Mouse (Mus musculus) heart, embryonic 15.5 days (tissue): ENCODE data around the gene Dyrk3. TPM values are rescaled to one million over a fixed set of nuclear protein-coding genes. Genes with fewer than 3 reads are reported as not detected.

ENCODE experiments used
- ATAC-seq: fragments of 200-750 bp; cut with Nextera tagmentation; replicated peaks from 2 replicates; pipeline ENCODE4 v1.8.0; 2017; ENCODE audit warnings: low read depth, moderate TSS enrichment; ENCODE audit not compliant: insufficient number of reproducible peaks, insufficient read depth, low FRiP score
- H3K27ac ChIP-seq: fragments of 300-500 bp; sonication (generic); 2 replicates; pipeline ENCODE4 v1.5.1; 2015; ENCODE audit warnings: mild to moderate bottlenecking, inconsistent platforms
- H3K27me3 ChIP-seq: fragments of 300-500 bp; sonication (generic); 2 replicates; pipeline ENCODE4 v1.6.1; 2015; ENCODE audit warnings: inconsistent platforms
- H3K36me3 ChIP-seq: fragments of 300-500 bp; sonication (generic); 2 replicates; pipeline ENCODE4 v1.6.1; 2015; ENCODE audit warnings: mild to moderate bottlenecking, inconsistent platforms
- H3K4me1 ChIP-seq: fragments of 300-500 bp; sonication (generic); replicated peaks from 2 replicates; pipeline ENCODE4 v1.6.1; 2015; ENCODE audit warnings: inconsistent platforms
- H3K4me2 ChIP-seq: fragments of 300-500 bp; sonication (generic); 2 replicates; pipeline ENCODE4 v1.6.1; 2015; ENCODE audit warnings: inconsistent platforms, mild to moderate bottlenecking, moderate library complexity
- H3K4me3 ChIP-seq: fragments of 300-500 bp; sonication (generic); 2 replicates; pipeline ENCODE4 v1.5.1; 2015; ENCODE audit warnings: mild to moderate bottlenecking, inconsistent platforms
- H3K9ac ChIP-seq: fragments of 300-500 bp; sonication (generic); 2 replicates; pipeline ENCODE4 v1.6.1; 2015; ENCODE audit warnings: mild to moderate bottlenecking, inconsistent platforms
- H3K9me3 ChIP-seq: fragments of 300-500 bp; sonication (generic); replicated peaks from 2 replicates; pipeline ENCODE4 v1.6.1; 2016; ENCODE audit warnings: inconsistent platforms
- WGBS: fragments of 180-500 bp; shearing (Covaris S2); methylation state at CpG from one replicate; pipeline ENCODE4 v1.1.7; 2015; ENCODE audit warnings: mixed read lengths; 5-methylcytosine and 5-hydroxymethylcytosine counted together
- polyA plus RNA-seq: library from polyadenylated mRNA; unstranded; fragments of >200 nt; fragmentation: Nextera tagmentation; extraction: Ambion mirVana; gene quantifications from 2 replicates; pipeline ENCODE4 v1.2.1, GENCODE M21; 2015

Gene Dyrk3
- polyA plus RNA-seq, 1 experiment from 2014 or later = 1.7 TPM

DNA sequence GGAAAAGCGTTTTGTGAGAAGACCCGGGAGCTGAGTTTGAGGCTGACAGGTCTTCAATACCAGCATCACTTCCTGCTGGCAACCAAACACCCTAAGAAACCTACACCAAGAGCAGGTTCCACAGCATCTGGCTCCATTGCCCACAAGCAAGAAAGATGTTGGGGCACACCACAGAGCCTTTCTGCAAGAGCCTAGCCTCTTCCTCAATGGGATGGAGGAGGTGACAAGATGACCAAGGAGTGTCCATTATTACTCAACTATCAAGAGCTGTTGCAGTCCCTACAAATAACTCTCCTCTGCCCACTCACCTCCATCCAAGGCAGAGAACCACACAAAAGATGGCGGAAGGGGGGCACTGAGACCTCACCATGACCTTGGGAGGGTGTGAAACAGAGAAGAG lies 46.0 kb downstream of the Dyrk3 start:
- H3K4me2 ChIP-seq = 0 out of 2 replicates have a peak overlapping the region, but pooled peaks have one; percentile 7
- no peak for ATAC-seq
- no peaks in the 10 kb centered on the region for H3K9me3 ChIP-seq

DNA sequence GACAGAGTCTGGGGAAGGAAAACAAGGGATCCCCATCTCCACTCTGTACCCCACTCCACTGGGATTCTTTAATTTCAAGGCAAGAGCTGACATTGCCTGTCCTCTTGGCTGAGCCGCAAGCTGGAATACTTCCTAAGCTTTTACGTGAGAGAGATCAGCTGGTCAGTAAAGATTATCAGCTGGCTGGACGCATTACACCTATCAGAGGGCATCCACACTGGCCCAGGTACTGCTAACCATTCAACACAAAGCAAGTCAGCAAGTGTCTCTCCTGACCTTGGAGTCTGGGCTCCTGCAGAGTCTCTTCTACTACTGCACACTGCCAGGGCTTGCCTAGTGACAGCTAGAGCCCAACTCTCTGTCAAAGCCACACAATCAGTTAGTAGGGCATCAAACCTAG lies 46.7 kb downstream of the Dyrk3 start:
- no peaks in the 10 kb centered on the region for H3K27me3 ChIP-seq
- H3K36me3 ChIP-seq = no peaks in the 10 kb centered on the region
- peak overlapping the region; percentile 56 for H3K4me2 ChIP-seq
- no peak for ATAC-seq
- H3K4me3 ChIP-seq = no peak overlapping the region
- H3K9ac ChIP-seq = 0 out of 2 replicates have a peak overlapping the region, but pooled peaks have one; percentile 15
- peak overlapping the region; percentile 95 for H3K27ac ChIP-seq
- H3K9me3 ChIP-seq = no peaks in the 10 kb centered on the region
- peaks cover 95% of the 10 kb centered on the region for H3K4me1 ChIP-seq
- 53% methylated on average over 3 of the region's 3 CpGs for WGBS

More for the DNA sequence above, 46.0 kb downstream of the Dyrk3 start:
- H3K27ac ChIP-seq = peak overlapping the region; percentile 95
- no peaks in the 10 kb centered on the region for H3K27me3 ChIP-seq
- peaks cover 88% of the 10 kb centered on the region for H3K4me1 ChIP-seq
- WGBS = 69% methylated on average over 3 of the region's 3 CpGs
- no peak overlapping the region for H3K9ac ChIP-seq
- no peak overlapping the region for H3K4me3 ChIP-seq
- H3K36me3 ChIP-seq = no peaks in the 10 kb centered on the region

DNA sequence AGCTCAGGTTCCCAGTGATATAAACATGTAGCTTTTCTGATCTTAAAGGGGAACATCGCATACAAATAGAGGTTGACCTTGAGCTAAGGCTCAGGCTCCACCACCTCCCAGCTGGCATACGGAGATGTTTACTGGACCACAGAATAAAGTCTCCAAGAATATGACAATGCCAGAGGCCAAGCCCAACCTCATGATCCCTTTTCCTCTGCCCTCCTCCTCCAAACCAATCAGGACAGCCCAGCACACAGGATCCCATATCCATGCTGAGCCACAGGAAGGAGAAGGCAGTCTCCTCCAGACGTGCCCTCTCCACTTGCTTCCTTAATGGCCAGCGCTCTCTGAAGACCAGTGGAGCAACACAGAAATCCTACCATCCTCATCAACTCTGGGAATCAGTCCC lies 47.3 kb downstream of the Dyrk3 start:
- no peak for ATAC-seq
- Histone ChIP-seq H3K27ac (peak overlapping the region; percentile 95), H3K36me3 (no peaks in the 10 kb centered on the region), H3K27me3 (no peaks in the 10 kb centered on the region), H3K9me3 (no peaks in the 10 kb centered on the region), H3K4me3 (no peak overlapping the region), H3K9ac (0 out of 2 replicates have a peak overlapping the region, but pooled peaks have one; percentile 40), H3K4me1 (peaks cover 99% of the 10 kb centered on the region), H3K4me2 (peak overlapping the region; percentile 56)
- 54% methylated on average over 4 of the region's 4 CpGs for WGBS

DNA sequence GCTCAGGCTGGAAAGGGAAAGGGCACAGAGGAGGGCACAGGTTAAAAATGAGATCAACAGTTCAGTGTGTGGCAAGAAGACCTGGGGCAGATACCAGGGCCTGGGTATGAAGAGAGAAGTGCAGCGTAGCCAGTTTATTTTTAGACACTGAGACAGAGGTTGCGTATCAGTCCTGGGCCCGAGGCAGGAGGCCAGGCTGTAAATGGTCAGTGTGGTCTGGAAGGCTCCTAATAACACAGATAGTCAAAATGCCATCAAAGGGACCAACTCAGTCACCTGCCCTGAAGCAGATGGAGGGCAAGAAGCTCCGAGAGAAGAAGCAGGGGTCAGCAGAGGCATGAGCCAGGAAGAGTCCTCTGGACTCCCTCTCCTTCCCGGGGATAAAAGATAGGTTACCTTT lies 47.9 kb downstream of the Dyrk3 start:
- ATAC-seq = peak; percentile 77
- H3K27me3 ChIP-seq = no peaks in the 10 kb centered on the region
- H3K4me1 ChIP-seq = peaks cover 99% of the 10 kb centered on the region
- WGBS = 23% methylated on average over 5 of the region's 5 CpGs
- peak overlapping the region; percentile 40 for H3K9ac ChIP-seq
- no peaks in the 10 kb centered on the region for H3K36me3 ChIP-seq
- H3K4me2 ChIP-seq = peak overlapping the region; percentile 56
- H3K9me3 ChIP-seq = no peaks in the 10 kb centered on the region
- H3K27ac ChIP-seq = peak overlapping the region; percentile 95
- H3K4me3 ChIP-seq = peak overlapping the region; percentile 5; the same call in 1 of the 2 replicates

DNA sequence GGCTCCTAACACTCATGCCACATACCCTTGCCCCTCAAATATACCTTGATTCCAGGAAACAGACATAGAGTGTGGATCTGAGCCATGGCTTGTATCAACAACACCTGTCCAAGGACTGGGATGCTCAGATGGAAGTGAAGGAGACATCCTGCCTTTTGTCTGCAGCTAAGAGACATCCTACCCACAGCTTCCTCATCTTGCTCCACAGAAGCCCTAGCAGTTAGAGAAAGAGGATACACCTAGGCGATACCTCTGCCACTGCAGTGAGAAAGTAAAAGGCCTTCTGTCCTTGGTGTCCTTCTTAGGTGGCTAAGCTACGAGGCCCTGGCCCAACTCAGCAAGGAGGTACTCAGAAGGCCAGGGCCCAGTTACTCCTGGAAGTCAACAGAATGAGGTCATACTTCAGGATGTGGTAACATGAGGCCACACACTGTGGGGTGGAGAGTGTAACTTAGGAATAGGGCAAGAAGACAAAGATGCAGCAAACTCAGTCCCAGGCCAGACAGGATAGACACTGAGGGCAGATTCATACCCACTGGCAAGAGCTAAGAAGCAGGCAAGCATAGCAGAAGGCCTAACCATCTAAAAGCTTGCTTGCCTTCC lies 48.5 kb downstream of the Dyrk3 start:
- WGBS = 47% methylated on average over 2 of the region's 2 CpGs

DNA sequence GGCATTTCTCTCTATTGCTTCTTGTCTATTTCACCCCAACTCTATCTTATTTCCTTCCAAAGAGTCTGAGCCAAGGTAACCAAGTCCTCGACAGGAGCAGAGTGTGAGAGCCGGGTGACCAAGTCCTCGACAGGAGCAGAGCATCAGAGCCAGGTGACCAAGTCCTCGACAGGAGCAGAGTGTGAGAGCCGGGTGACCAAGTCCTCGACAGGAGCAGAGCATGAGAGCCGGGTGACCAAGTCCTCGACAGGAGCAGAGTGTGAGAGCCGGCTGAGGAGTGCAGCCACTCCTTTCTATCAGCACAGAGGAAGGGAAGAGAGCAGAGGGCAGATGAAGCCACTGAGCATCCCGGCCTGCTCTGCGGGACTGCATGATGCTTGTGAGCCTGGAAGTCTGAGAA lies 49.6 kb downstream of the Dyrk3 start:
- Histone ChIP-seq H3K4me2 (peak overlapping the region; percentile 56), H3K9ac (peak overlapping the region; percentile 25; the same call in 1 of the 2 replicates), H3K4me3 (no peak overlapping the region), H3K27me3 (no peaks in the 10 kb centered on the region), H3K36me3 (no peaks in the 10 kb centered on the region), H3K4me1 (peaks cover 99% of the 10 kb centered on the region), H3K27ac (peak overlapping the region; percentile 95), H3K9me3 (no peaks in the 10 kb centered on the region)
- no peak for ATAC-seq
- 33% methylated on average over 11 of the region's 11 CpGs for WGBS

More for the DNA sequence above, 48.5 kb downstream of the Dyrk3 start:
- H3K9ac ChIP-seq = peak overlapping the region; percentile 40
- 0 out of 2 replicates have a peak overlapping the region, but pooled peaks have one; percentile 5 for H3K4me3 ChIP-seq
- no peaks in the 10 kb centered on the region for H3K36me3 ChIP-seq
- H3K9me3 ChIP-seq = no peaks in the 10 kb centered on the region
- peak overlapping the region; percentile 56 for H3K4me2 ChIP-seq
- H3K4me1 ChIP-seq = peaks cover 99% of the 10 kb centered on the region
- H3K27me3 ChIP-seq = no peaks in the 10 kb centered on the region
- ATAC-seq = peak; percentile 30; the same call in 1 of the 2 replicates
- peak overlapping the region; percentile 95 for H3K27ac ChIP-seq

DNA sequence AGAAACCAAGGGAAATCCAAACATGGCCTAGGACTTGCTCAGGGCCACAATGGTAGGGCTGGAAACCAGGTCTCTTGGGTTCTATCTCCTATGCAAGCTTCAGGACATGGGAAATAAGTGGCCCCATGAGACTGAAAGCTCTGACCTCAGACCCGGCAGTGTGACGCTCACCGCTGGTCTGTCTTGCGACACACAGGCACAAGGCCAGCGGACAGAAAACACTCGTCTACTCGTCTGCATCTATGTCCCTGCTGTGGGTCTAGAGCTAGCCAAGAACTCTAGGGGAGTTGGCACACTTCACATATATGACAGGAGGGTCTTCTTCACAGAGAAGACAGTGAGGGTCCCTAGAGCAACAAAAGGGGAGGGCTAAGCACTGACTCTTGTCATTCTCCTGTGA lies 51.2 kb downstream of the Dyrk3 start:
- peak overlapping the region; percentile 54 for H3K27ac ChIP-seq
- H3K9ac ChIP-seq = peak overlapping the region; percentile 1; the same call in 1 of the 2 replicates
- H3K4me3 ChIP-seq = no peak overlapping the region
- no peaks in the 10 kb centered on the region for H3K27me3 ChIP-seq
- WGBS = 31% methylated on average over 7 of the region's 7 CpGs
- H3K4me1 ChIP-seq = peaks cover 99% of the 10 kb centered on the region
- ATAC-seq = no peak
- H3K4me2 ChIP-seq = peak overlapping the region; percentile 11
- H3K9me3 ChIP-seq = no peaks in the 10 kb centered on the region
- H3K36me3 ChIP-seq = no peaks in the 10 kb centered on the region

DNA sequence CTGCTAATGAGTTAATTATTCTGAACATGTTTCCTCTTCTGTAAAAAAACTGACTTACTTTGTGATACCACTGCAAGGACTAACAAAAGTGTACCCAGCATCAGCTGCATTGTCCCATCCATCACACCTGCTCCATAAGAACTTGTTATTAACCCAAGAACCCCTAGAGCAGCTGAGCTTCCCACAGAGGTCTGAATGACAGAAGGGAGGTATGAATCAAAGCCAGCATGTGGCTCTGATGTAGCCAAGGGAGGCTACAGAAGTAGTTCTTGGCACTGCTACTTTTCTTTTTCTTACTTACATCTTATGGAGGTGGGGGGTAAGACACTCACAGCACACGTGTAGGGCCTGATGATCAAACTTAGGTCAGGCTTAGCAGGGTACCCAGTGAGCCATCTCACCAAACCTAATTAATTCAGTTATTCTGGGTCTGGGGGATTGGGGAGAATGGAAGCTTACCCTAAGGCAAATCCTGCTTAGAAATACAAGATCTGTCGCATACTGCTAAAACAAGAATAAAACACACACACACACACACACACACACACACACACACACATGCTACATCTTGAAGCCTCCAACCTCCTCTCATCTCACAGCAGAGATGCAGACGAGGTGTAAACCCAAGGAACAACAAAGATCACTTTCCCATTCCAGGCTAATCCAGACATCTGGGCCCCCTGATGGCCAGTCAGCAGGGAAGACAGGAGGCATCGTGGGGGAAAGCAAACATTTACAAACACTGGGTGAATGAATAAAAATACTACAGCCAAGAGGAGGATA lies 52.0 kb downstream of the Dyrk3 start:
- H3K36me3 ChIP-seq = no peaks in the 10 kb centered on the region
- H3K27me3 ChIP-seq = no peaks in the 10 kb centered on the region
- H3K4me2 ChIP-seq = peak overlapping the region; percentile 11
- H3K27ac ChIP-seq = peak overlapping the region; percentile 54
- ATAC-seq = no peak
- H3K4me1 ChIP-seq = peaks cover 100% of the 10 kb centered on the region
- WGBS = 36% methylated on average over 4 of the region's 4 CpGs
- H3K4me3 ChIP-seq = no peak overlapping the region
- H3K9ac ChIP-seq = 0 out of 2 replicates have a peak overlapping the region, but pooled peaks have one; percentile 1
- no peaks in the 10 kb centered on the region for H3K9me3 ChIP-seq

DNA sequence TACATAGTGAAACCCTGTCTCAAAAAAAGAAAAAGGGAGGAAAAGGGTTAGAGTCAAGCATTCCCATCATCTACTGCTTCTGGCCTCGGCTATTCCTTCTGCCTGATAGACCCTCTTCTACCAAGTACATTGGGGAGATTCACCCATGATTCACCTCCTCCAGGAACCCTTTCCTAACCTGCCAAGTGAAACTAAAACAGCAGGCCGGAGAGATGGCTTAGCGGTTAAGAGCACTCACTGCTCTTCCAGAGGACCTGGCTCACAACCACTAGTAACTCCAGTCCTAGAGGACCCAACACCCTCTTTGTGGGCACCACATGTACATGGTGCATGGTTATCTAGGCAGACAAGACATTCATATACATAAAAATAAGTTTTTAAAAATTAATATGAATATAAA lies 52.9 kb downstream of the Dyrk3 start:
- no peak overlapping the region for H3K9ac ChIP-seq
- no peaks in the 10 kb centered on the region for H3K9me3 ChIP-seq
- H3K27me3 ChIP-seq = no peaks in the 10 kb centered on the region
- no peak overlapping the region; the same call in 1 of the 2 replicates for H3K27ac ChIP-seq
- WGBS = 61% methylated on average over 3 of the region's 3 CpGs
- H3K36me3 ChIP-seq = no peaks in the 10 kb centered on the region
- peaks cover 100% of the 10 kb centered on the region for H3K4me1 ChIP-seq
- H3K4me2 ChIP-seq = no peak overlapping the region
- no peak for ATAC-seq
- no peak overlapping the region for H3K4me3 ChIP-seq

DNA sequence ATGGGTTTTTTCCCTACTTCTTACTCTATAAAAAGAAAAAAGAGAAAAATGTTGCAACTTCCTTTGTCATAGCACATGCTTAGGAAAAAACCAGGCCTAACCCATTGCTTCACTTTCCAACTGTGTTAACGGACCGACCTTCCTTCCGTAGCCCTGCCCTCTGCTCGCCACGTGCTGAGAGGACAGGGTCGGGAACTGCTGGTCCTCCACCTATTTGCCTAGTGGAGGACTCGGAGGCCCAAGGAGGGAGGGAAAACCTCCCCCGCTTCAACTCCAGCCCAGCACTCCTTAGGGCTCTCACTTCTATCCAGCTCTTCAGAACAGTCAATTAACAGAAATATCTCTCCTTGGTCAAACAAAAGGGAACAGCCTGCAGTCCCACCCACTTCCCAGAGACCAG lies 53.9 kb downstream of the Dyrk3 start:
- Histone ChIP-seq H3K4me3 (no peak overlapping the region), H3K4me2 (peak overlapping the region; percentile 43), H3K4me1 (peaks cover 100% of the 10 kb centered on the region), H3K36me3 (no peaks in the 10 kb centered on the region), H3K27me3 (no peaks in the 10 kb centered on the region), H3K9ac (peak overlapping the region; percentile 12; the same call in 1 of the 2 replicates), H3K27ac (peak overlapping the region; percentile 77), H3K9me3 (no peaks in the 10 kb centered on the region)
- 25% methylated on average over 8 of the region's 8 CpGs for WGBS
- peak; percentile 64 for ATAC-seq

DNA sequence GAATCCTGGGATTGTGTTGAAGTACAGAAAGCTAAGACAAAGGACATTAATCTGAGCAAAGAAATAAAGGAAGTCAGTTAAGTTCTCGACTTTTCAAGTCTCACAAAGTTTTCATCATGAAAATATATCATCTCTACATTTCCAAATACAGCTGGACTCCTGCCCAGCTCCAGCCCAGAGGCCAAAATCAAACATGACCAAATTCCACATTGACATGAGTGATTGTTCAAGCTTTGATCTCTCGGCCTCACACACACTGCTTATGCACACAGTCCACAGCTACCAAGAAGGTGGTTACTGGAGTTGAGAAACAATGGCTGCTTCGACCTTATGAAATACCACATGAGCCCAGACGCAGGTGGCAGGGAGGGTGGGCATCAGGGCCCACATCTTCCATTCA lies 54.5 kb downstream of the Dyrk3 start:
- no peak for ATAC-seq
- Histone ChIP-seq H3K4me1 (peaks cover 100% of the 10 kb centered on the region), H3K9ac (0 out of 2 replicates have a peak overlapping the region, but pooled peaks have one; percentile 2), H3K36me3 (no peaks in the 10 kb centered on the region), H3K27ac (peak overlapping the region; percentile 77), H3K4me3 (no peak overlapping the region), H3K4me2 (peak overlapping the region; percentile 43), H3K9me3 (no peaks in the 10 kb centered on the region), H3K27me3 (no peaks in the 10 kb centered on the region)
- WGBS = 30% methylated on average over 4 of the region's 4 CpGs
